Mouse (Mus musculus): ENCODE measurements around the gene Ube2ql1.

Gene Ube2ql1

GRCm38 (mm10) chr13:69708236-69708635, 31.5 kb downstream of the Ube2ql1 start:
- DNase-seq (ENCODE audit: low spot score in 2 of 2): no peak

- no peak for DNase-seq (ENCODE audit: low spot score in 2 of 2)
Observed at GRCm38 (mm10) chr13:69707496-69707895, 32.2 kb downstream of the Ube2ql1 start.

- DNase-seq (ENCODE audit: low spot score in 2 of 2): no peak
Observed at GRCm38 (mm10) chr13:69706919-69707318, 32.8 kb downstream of the Ube2ql1 start.

GRCm38 (mm10) chr13:69703505-69703904, 36.2 kb downstream of the Ube2ql1 start:
- DNase-seq (ENCODE audit: low spot score in 2 of 2): no peak

- no peak for DNase-seq (ENCODE audit: low spot score in 2 of 2)
Observed at GRCm38 (mm10) chr13:69701397-69701796, 38.3 kb downstream of the Ube2ql1 start.

- no peak for DNase-seq (ENCODE audit: low spot score in 2 of 2)
Observed at GRCm38 (mm10) chr13:69700827-69701226, 38.9 kb downstream of the Ube2ql1 start.

GRCm38 (mm10) chr13:69696333-69696991, 43.2 kb downstream of the Ube2ql1 start:
- DNase-seq (ENCODE audit: low spot score in 2 of 2): peak; percentile 11 to 25

GRCm38 (mm10) chr13:69691074-69691473, 48.6 kb downstream of the Ube2ql1 start:
- peak; percentile 2 to 5 for DNase-seq (ENCODE audit: low spot score in 2 of 2)

- DNase-seq (ENCODE audit: low spot score in 2 of 2): peak in 1 of 2 experiments; percentile 5
Observed at GRCm38 (mm10) chr13:69687023-69687422, 52.7 kb downstream of the Ube2ql1 start.

GRCm38 (mm10) chr13:69685406-69685818, 54.3 kb downstream of the Ube2ql1 start:
- DNase-seq (ENCODE audit: low spot score in 2 of 2): no peak

GRCm38 (mm10) chr13:69673921-69674618, 65.6 kb downstream of the Ube2ql1 start:
- DNase-seq (ENCODE audit: low spot score in 2 of 2): no peak

GRCm38 (mm10) chr13:69673197-69673920, 66.3 kb downstream of the Ube2ql1 start:
- no peak for DNase-seq (ENCODE audit: low spot score in 2 of 2)

GRCm38 (mm10) chr13:69672565-69672964, 67.1 kb downstream of the Ube2ql1 start:
- DNase-seq (ENCODE audit: low spot score in 2 of 2): no peak

- DNase-seq (ENCODE audit: low spot score in 2 of 2): no peak
Observed at GRCm38 (mm10) chr13:69672121-69672520, 67.6 kb downstream of the Ube2ql1 start.

- DNase-seq (ENCODE audit: low spot score in 2 of 2): no peak
Observed at GRCm38 (mm10) chr13:69654508-69654907, 85.2 kb downstream of the Ube2ql1 start.
